Mouse (Mus musculus) hindbrain, embryonic 13.5 days (tissue): ENCODE data around the gene Vps53. TPM values are rescaled to one million over a fixed set of nuclear protein-coding genes. Genes with fewer than 3 reads are reported as not detected.

Experiments used
- polyA plus RNA-seq: library from polyadenylated mRNA; unstranded; fragments of >200 nt; fragmentation: Nextera tagmentation; extraction: Ambion mirVana; gene quantifications from 2 replicates; pipeline ENCODE4 v1.2.1, GENCODE M21; 2015

Vps53 gene
- polyA plus RNA-seq, 1 experiment from 2014 or later, result 67.2 TPM

Other genes starting within 250 kb of the Vps53 start
- 2.2 and 2.5 TPM in 2 replicates for gene Rph3al, start 241.2 kb downstream of the Vps53 start, polyA plus RNA-seq
- gene 1700016K19Rik, start 179.7 kb downstream of the Vps53 start, polyA plus RNA-seq, result 1.7 and 5.5 TPM in 2 replicates
- gene Rflnb, start 151.9 kb downstream of the Vps53 start, polyA plus RNA-seq, result 7.5 and 7.9 TPM in 2 replicates
- 26.0 and 26.2 TPM in 2 replicates for gene Fam57a, start within 50 bp of the Vps53 start, polyA plus RNA-seq
- gene Dbil5, start 38.0 kb upstream of the Vps53 start, polyA plus RNA-seq, result 0.62 and 1.4 TPM in 2 replicates
- gene Gemin4, start 38.0 kb upstream of the Vps53 start, polyA plus RNA-seq, result 12.6 and 15.6 TPM in 2 replicates
- 20.0 and 20.4 TPM in 2 replicates for gene Mrm3, start 64.1 kb upstream of the Vps53 start, polyA plus RNA-seq
- 121 and 124 TPM in 2 replicates for gene Glod4, start 64.1 kb upstream of the Vps53 start, polyA plus RNA-seq
- gene Nxn, start 219.5 kb upstream of the Vps53 start, polyA plus RNA-seq, result 30.4 and 35.6 TPM in 2 replicates
- gene Timm22, start 227.3 kb upstream of the Vps53 start, polyA plus RNA-seq, result 116 and 119 TPM in 2 replicates